Mouse (Mus musculus) hindbrain, embryonic 12.5 days (tissue): ENCODE measurements around the gene Cacna1e. TPM values are rescaled to one million over a fixed set of nuclear protein-coding genes. Genes with fewer than 3 reads are reported as not detected.

Source experiments
- ATAC-seq: fragments of 200-750 bp; cut with Nextera tagmentation; 2 replicates; pipeline ENCODE4 v1.8.0; 2017; ENCODE audit warnings: moderate TSS enrichment; ENCODE audit not compliant: low FRiP score
- H3K27ac ChIP-seq: fragments of 300-500 bp; sonication (generic); 2 replicates; pipeline ENCODE4 v1.5.1; 2016; ENCODE audit warnings: mild to moderate bottlenecking
- H3K27me3 ChIP-seq: fragments of 300-500 bp; sonication (generic); 2 replicates; pipeline ENCODE4 v1.6.1; 2016; ENCODE audit warnings: mild to moderate bottlenecking
- H3K36me3 ChIP-seq: fragments of 300-500 bp; sonication (generic); 2 replicates; pipeline ENCODE4 v1.6.1; 2016; ENCODE audit warnings: mild to moderate bottlenecking
- H3K4me1 ChIP-seq: fragments of 300-500 bp; sonication (generic); 2 replicates; pipeline ENCODE4 v1.6.1; 2016
- H3K4me2 ChIP-seq: fragments of 300-500 bp; sonication (generic); replicated peaks from 2 replicates; pipeline ENCODE4 v1.6.1; 2016; ENCODE audit warnings: mild to moderate bottlenecking
- H3K4me3 ChIP-seq: fragments of 300-500 bp; sonication (generic); 2 replicates; pipeline ENCODE4 v1.5.1; 2016; ENCODE audit warnings: mild to moderate bottlenecking
- H3K9ac ChIP-seq: fragments of 300-500 bp; sonication (generic); 2 replicates; pipeline ENCODE4 v1.6.1; 2016; ENCODE audit warnings: mild to moderate bottlenecking, moderate library complexity
- H3K9me3 ChIP-seq: fragments of 300-500 bp; sonication (generic); replicated peaks from 2 replicates; pipeline ENCODE4 v1.6.1; 2016; ENCODE audit warnings: mild to moderate bottlenecking
- WGBS: fragments of 180-500 bp; shearing (Covaris S2); methylation state at CpG from one replicate; pipeline ENCODE4 v1.1.7; 2016; 5-methylcytosine and 5-hydroxymethylcytosine counted together
- polyA plus RNA-seq: library from polyadenylated mRNA; unstranded; fragments of >200 nt; fragmentation: Nextera tagmentation; extraction: Ambion mirVana; gene quantifications from 2 replicates; pipeline ENCODE4 v1.2.1, GENCODE M21; 2016

Gene Cacna1e
- polyA plus RNA-seq = 4.1 and 4.6 TPM in 2 replicates

DNA sequence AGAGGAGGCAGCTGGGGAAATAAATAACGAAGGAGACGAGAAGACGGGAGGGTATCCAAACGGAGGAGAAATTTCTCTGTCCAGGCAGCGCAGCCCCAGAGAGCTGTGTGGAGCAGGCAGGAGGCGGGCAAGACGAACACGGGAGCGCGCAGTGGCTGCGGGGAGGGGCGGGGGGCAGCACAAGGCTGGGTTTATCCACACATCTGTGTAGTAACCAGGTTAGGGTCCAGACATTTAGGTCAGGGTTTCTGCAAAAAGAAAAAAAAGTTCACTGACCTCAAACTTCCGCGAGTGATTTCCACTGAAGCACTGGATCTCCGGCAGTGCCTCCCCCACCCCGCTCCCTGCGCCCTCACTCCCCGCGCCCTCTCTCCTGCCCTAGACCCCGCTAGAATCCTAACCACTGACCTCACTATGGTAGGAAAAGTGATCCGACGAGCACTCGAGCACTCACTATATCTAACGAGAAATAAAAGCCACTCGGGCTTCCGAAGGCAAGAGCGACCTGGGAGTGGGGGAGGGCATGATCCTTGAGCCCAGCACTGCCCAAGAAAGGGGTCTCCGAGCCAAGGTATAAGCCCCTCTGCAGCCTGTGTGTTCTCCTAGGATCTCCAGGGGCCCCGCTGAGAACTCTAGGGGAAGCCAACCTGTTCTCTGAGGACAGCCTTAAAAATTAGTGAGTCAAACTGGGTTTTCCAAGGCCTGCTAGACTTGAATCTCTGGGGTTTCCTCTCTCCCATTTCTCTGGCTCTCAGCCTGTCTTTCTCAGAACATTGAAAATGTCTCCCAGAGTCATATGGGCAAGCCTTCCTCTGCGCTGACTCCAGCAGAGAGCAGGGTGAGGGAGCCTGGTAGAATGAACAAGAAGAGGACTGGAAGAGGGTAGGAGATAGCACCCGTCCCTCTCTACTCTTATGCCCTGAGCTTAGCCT, at the start of gene Cacna1e:
Gene Cacna1e, minus strand, starts transcription at position 227 of the 932 bp plus-strand sequence.
- H3K4me1 ChIP-seq = peaks cover 27% of the 10 kb centered on the region
- H3K27me3 ChIP-seq = peaks cover 26% of the 10 kb centered on the region
- no peaks in the 10 kb centered on the region for H3K36me3 ChIP-seq
- H3K27ac ChIP-seq = no peak within 1 kb of the TSS
- ATAC-seq = 0 out of 2 replicates have a peak, but pooled peaks have one; percentile 39
- H3K4me2 ChIP-seq = peak within 1 kb of the TSS; percentile 81
- H3K9ac ChIP-seq = peak within 1 kb of the TSS; percentile 52
- H3K9me3 ChIP-seq = no peaks in the 10 kb centered on the region
- WGBS = 6% methylated on average over 31 of the region's 31 CpGs
- peak within 1 kb of the TSS; percentile 40 for H3K4me3 ChIP-seq

DNA sequence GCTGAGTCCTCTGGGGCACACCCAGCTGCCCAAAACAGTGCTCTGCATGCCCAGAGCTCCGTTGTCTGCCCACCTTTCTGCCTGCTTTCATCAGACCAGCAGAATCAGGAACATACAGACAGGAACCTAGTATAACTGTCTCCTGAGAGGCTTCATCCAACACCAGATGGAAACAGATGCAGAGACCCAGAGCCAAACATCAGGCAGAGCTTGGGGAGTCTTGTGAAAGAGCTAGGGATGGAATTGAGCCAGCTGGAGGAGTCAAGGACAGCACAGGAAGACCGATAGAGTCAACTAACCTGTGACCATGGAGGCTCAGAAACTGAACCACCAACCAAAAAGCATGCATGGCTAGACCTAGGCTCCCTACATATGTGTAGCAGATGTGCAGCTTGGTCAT, 34.1 kb upstream of the Cacna1e start:
- Histone ChIP-seq H3K4me3 (no peak overlapping the region), H3K4me2 (no peak overlapping the region), H3K9ac (no peak overlapping the region), H3K27me3 (no peaks in the 10 kb centered on the region), H3K4me1 (no peaks in the 10 kb centered on the region), H3K9me3 (no peaks in the 10 kb centered on the region), H3K27ac (no peak overlapping the region), H3K36me3 (no peaks in the 10 kb centered on the region)
- no peak for ATAC-seq
- WGBS = 84% methylated on average over 2 of the region's 2 CpGs

GRCm38 (mm10) chr1:154917438-154917837, 33.1 kb upstream of the Cacna1e start:
- H3K27ac ChIP-seq = no peak overlapping the region
- no peak for ATAC-seq
- H3K4me1 ChIP-seq = no peaks in the 10 kb centered on the region
- H3K4me2 ChIP-seq = no peak overlapping the region
- H3K9ac ChIP-seq = no peak overlapping the region
- H3K9me3 ChIP-seq = no peaks in the 10 kb centered on the region
- no peaks in the 10 kb centered on the region for H3K27me3 ChIP-seq
- 76% methylated on average over 6 of the region's 6 CpGs for WGBS
- no peaks in the 10 kb centered on the region for H3K36me3 ChIP-seq
- no peak overlapping the region for H3K4me3 ChIP-seq

DNA sequence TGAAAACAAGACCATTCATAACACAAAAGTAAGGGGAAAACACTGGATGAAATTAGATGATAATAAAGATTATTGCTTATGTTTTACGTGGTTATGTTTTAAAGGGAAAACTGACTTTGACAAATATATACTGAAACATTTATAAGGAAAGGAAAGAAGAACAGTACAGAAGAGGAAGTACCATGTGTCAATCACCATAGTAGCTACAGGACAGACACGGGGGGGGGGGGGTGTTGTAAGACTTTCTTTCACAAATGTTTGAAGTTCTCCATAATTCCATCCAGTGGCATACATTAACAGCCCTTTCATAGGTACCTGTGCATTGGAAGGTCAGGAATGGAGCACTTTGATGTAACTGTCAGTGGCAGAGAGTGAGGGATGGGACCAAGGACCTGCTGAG, 25.3 kb upstream of the Cacna1e start:
- no peak for ATAC-seq

DNA sequence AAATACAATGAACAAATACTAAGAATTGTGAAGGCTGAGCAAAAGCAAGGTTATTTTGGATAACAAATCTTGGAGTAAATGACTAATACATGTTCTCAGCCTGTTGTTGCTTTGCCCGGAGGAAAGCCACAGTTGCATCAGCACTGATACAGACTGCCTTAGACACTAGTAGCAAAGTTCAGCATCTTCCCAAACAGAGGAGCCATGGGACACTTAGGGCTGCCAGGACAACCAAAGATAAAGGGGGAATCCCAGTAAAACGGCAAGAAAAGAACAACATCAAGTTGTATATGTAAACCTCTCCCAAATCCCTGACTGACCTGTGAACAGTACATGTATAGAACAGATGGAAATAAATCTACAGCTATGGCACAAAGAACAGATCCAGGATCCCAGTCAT, 13.1 kb upstream of the Cacna1e start:
- Histone ChIP-seq H3K9ac (no peak overlapping the region), H3K4me3 (no peak overlapping the region), H3K27ac (no peak overlapping the region), H3K9me3 (no peaks in the 10 kb centered on the region), H3K36me3 (no peaks in the 10 kb centered on the region), H3K27me3 (no peaks in the 10 kb centered on the region), H3K4me2 (no peak overlapping the region), H3K4me1 (no peaks in the 10 kb centered on the region)
- no peak for ATAC-seq
- WGBS = 98% methylated on average over 2 of the region's 2 CpGs

More for the DNA sequence above, 25.3 kb upstream of the Cacna1e start:
- H3K27ac ChIP-seq = no peak overlapping the region
- 89% methylated on average over 2 of the region's 2 CpGs for WGBS
- no peaks in the 10 kb centered on the region for H3K36me3 ChIP-seq
- no peaks in the 10 kb centered on the region for H3K9me3 ChIP-seq
- no peaks in the 10 kb centered on the region for H3K27me3 ChIP-seq
- H3K4me1 ChIP-seq = no peaks in the 10 kb centered on the region
- H3K9ac ChIP-seq = no peak overlapping the region
- no peak overlapping the region for H3K4me2 ChIP-seq
- no peak overlapping the region for H3K4me3 ChIP-seq

DNA sequence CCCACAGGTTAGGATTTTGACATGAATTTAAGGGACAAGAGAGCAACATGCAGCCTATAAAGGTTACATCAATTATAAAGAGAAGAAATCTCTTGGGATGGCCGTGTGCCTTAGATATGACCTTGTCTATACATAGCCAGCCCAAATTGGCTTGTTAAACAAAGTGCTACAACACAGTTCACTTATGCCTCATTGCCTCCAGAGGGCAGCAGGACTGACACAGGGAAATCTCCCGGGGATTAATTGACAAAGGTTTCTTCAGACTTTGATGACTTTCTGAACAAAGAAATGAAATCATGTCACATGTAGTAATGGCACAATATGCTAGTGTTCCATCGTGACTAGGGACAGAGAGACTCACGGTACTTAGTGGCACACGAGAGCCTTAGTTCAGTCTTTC, 5.9 kb upstream of the Cacna1e start:
- peaks cover 11% of the 10 kb centered on the region for H3K4me1 ChIP-seq
- no peak for ATAC-seq
- H3K9ac ChIP-seq = no peak overlapping the region
- peaks cover 2% of the 10 kb centered on the region for H3K27me3 ChIP-seq
- H3K36me3 ChIP-seq = no peaks in the 10 kb centered on the region
- H3K27ac ChIP-seq = no peak overlapping the region
- H3K4me3 ChIP-seq = no peak overlapping the region
- H3K4me2 ChIP-seq = no peak overlapping the region
- no peaks in the 10 kb centered on the region for H3K9me3 ChIP-seq
- WGBS = 52% methylated on average over 5 of the region's 5 CpGs

- no peak overlapping the region for H3K4me2 ChIP-seq
- H3K27me3 ChIP-seq = peaks cover 16% of the 10 kb centered on the region
- H3K9ac ChIP-seq = no peak overlapping the region
- H3K4me1 ChIP-seq = peaks cover 25% of the 10 kb centered on the region
- H3K9me3 ChIP-seq = no peaks in the 10 kb centered on the region
- ATAC-seq = no peak
- 89% methylated on average over 5 of the region's 5 CpGs for WGBS
- no peak overlapping the region for H3K4me3 ChIP-seq
- no peak overlapping the region for H3K27ac ChIP-seq
- H3K36me3 ChIP-seq = no peaks in the 10 kb centered on the region
Observed at GRCm38 (mm10) chr1:154888495-154888894, 4.2 kb upstream of the Cacna1e start.

DNA sequence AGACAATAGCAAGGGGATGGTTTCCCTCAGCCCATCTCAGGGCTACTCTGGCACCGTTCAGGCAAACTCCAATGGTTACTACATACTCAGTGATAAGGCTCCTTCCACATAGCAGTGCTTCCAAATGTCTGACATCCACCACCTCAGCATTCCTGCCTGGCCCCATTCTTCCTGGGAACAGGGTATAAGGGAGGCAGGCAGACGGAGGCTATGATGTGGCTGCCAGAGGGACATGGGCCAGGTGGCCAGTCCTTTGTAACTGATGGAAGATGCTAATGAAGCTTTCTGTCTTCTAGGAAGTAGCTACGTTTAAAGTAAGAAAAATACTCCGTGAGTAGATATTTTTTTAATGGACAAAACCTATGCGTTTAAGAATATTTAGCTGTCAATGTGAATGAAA, 3.7 kb upstream of the Cacna1e start:
- Histone ChIP-seq H3K4me3 (no peak overlapping the region), H3K4me2 (no peak overlapping the region)
- WGBS = 71% methylated on average over 5 of the region's 5 CpGs

DNA sequence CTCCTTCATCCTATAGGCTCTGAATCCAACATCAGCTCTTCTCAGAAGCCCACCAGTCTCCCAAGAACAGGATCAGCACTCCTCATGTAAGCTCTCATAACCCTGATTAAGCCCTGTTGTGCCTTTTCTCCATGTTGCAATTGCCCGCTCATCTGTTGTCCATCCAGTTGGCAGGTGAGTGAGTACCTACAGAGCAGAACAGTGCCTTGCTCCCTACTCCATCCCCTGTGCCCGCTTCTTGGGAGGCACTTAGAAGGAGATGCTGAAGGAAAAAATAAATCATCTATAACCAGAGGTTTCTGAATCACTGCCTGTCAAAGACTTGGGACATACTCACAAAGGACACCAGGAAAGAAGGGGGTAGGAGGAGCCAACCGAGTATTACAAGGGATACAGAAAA, 3.2 kb upstream of the Cacna1e start:
- WGBS = 78% methylated on average over 3 of the region's 3 CpGs
- H3K9ac ChIP-seq = no peak overlapping the region
- H3K36me3 ChIP-seq = no peaks in the 10 kb centered on the region
- ATAC-seq = no peak
- peaks cover 26% of the 10 kb centered on the region for H3K27me3 ChIP-seq
- no peak overlapping the region for H3K4me2 ChIP-seq
- no peaks in the 10 kb centered on the region for H3K9me3 ChIP-seq
- H3K4me3 ChIP-seq = no peak overlapping the region
- no peak overlapping the region for H3K27ac ChIP-seq
- peaks cover 27% of the 10 kb centered on the region for H3K4me1 ChIP-seq

More for the DNA sequence above, 3.7 kb upstream of the Cacna1e start:
- Histone ChIP-seq H3K27me3 (peaks cover 21% of the 10 kb centered on the region), H3K9me3 (no peaks in the 10 kb centered on the region), H3K36me3 (no peaks in the 10 kb centered on the region), H3K27ac (no peak overlapping the region), H3K4me1 (peaks cover 27% of the 10 kb centered on the region), H3K9ac (no peak overlapping the region)
- no peak for ATAC-seq

DNA sequence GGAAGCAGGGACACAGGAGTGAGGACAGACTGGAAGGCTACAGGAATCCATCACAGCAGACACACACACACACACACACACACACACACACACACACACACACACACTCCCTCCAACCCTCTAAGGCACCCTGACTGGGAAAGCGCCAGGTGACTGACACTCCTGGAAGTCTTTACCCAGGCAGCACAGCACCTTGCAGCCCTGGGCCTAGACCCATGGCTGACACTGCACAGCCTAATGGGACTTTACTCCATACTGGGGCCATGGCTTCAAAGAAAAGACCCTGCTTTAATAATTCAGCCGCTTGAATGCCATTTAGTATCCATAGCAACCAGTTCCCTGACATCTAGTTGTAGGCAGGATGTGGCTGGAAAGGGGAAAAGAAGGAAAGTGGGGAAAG, 2.3 kb upstream of the Cacna1e start:
- no peaks in the 10 kb centered on the region for H3K9me3 ChIP-seq
- no peak overlapping the region for H3K9ac ChIP-seq
- 33% methylated on average over 2 of the region's 2 CpGs for WGBS
- ATAC-seq = peak; percentile 61; the same call in 1 of the 2 replicates
- H3K4me2 ChIP-seq = no peak overlapping the region
- peaks cover 27% of the 10 kb centered on the region for H3K4me1 ChIP-seq
- H3K27me3 ChIP-seq = peaks cover 26% of the 10 kb centered on the region
- no peak overlapping the region for H3K27ac ChIP-seq
- no peak overlapping the region for H3K4me3 ChIP-seq
- H3K36me3 ChIP-seq = no peaks in the 10 kb centered on the region

DNA sequence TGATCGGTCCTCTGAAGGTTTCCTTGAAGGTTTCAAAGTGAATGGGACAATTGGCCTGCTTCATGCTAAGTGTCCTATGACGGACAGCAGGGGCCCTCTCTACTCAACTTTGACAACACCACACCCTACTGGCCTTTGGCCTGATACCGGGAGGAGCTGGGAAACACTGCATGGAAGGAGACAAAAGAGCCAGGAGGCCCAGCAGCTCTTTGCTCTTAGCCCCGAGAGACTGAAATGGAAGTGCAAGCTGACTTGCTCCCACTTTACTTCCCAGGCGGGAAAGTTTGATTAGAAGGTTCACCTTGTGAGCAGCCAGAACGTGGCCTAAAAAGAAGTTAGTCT, 877 bp upstream of the Cacna1e start:
- WGBS = 24% methylated on average over 6 of the region's 6 CpGs
- Histone ChIP-seq H3K4me1 (peaks cover 27% of the 10 kb centered on the region), H3K4me3 (no peak overlapping the region), H3K27ac (no peak overlapping the region), H3K4me2 (no peak overlapping the region), H3K9me3 (no peaks in the 10 kb centered on the region), H3K27me3 (peaks cover 26% of the 10 kb centered on the region), H3K9ac (no peak overlapping the region), H3K36me3 (no peaks in the 10 kb centered on the region)
- ATAC-seq = no peak

GRCm38 (mm10) chr1:154883596-154884191, 607 bp downstream of the Cacna1e start:
- Histone ChIP-seq H3K36me3 (no peaks in the 10 kb centered on the region), H3K27ac (no peak overlapping the region), H3K4me1 (peaks cover 27% of the 10 kb centered on the region), H3K27me3 (peaks cover 26% of the 10 kb centered on the region), H3K9ac (peak overlapping the region; percentile 52), H3K4me3 (peak overlapping the region; percentile 40), H3K4me2 (peak overlapping the region; percentile 81), H3K9me3 (no peaks in the 10 kb centered on the region)
- no peak for ATAC-seq
- 2% methylated on average over 18 of the region's 18 CpGs for WGBS
